Mouse (Mus musculus) adrenal gland, postnatal 36 days (tissue): ENCODE results near the gene Vmn1r239-ps. TPM values are rescaled to one million over a fixed set of nuclear protein-coding genes. Genes with fewer than 3 reads are reported as not detected.
"Not testable (repeated sequence)": the region's sequence is repeated elsewhere in the genome, so short reads cannot be mapped to it uniquely, and the experiment has no call there.

Experiments
- DNase-seq, 2 experiments: peaks; one replicate each; pipeline ENCODE4 v3.0.0; 2021; ENCODE audit warnings: mixed read lengths in 1 of 2
- long read RNA-seq, 2 experiments: library from polyadenylated mRNA; stranded (forward); transcript quantifications; one replicate each; pipeline ENCODE4 v2.0.0; 2021; ENCODE audit warnings: borderline sequencing depth in 2 of 2
- total RNA-seq, 2 experiments: library from RNA; stranded (reverse); gene quantifications; 2 replicates each; pipeline ENCODE4 v1.2.3; 2021

The Vmn1r239-ps gene
- total RNA-seq: not detected
- long read RNA-seq, experiment 1: 0 reads
- long read RNA-seq, experiment 2: 0 reads

DNA sequence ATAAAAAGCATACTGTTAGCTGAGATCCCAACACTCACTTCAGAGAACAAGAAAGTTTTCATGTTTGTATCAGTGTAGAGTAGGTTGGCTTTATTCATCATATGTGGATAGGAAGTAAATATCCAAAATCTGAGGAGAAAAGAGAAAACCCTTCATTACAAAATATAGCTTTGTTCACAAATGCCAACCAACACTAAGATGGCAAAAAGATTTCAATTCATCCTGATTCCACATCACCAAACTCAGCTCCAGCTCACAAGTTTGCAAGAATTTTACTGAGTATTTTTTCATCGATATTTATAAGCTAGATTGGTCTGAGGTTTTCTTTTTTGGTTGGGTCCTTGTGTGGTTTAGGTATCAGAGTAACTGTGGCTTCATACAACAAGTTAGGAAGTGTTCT is at the start of gene Vmn1r239-ps:
Gene Vmn1r239-ps (minus strand): TSS at position 101 of the 400 bp plus-strand sequence.
- DNase-seq: not testable (repeated sequence)

DNA sequence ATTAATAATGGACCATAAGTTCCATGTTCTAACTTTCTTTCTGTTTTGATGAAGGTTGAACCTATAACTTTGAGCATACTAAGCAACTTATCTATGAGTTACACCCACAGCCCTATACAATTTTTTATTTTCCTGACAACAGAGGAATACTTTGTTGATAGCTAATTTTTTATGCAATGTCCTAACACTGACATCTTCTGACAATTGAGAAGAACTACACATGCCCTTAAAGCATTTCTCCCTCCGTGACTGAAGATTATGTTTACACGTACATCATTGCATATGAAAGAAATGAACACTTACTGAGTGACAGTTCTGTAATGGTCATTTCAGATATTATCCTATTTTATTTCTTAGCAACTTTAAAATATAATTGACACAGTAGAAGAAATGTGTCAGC is 36.0 kb upstream of the Vmn1r239-ps start:
- no peak for DNase-seq

- DNase-seq: no peak
Observed at GRCm38 (mm10) chrX:147443386-147443785, 10.1 kb downstream of the Vmn1r239-ps start.

GRCm38 (mm10) chrX:147435400-147435799 is 18.1 kb downstream of the Vmn1r239-ps start:
- no peak for DNase-seq

- DNase-seq: peak in 1 of 2 experiments; percentile 1
Observed at GRCm38 (mm10) chrX:147429753-147430152, 23.8 kb downstream of the Vmn1r239-ps start.

DNA sequence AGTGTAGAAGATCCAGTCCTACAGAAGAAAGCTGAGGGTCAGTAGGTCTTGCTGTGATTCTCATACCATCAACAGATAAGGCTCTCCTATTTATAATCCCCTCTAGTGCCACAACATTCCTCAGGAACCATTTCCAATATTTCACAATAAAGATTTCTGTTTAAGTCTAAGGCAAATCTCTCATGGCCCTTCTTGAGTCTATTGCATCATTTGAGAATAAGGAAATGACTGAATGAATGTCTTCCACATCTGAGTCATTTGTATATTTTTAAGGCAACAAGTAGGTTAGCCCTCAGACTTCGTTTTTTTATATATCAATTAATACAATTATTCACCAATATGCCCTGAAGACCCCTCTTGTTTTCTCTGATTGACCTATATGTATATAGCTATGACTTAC is 24.4 kb downstream of the Vmn1r239-ps start, which contains the start of gene Il13ra2:
Gene Il13ra2 (minus strand): TSS at position 64 of the 400 bp plus-strand sequence.
- DNase-seq: no peak

Other genes with a start within 250 kb of the Vmn1r239-ps start
- not detected for gene Il13ra2, start 24.5 kb downstream of the Vmn1r239-ps start, total RNA-seq
- 10 to 100 TPM; 22.3 to 26.6 TPM for gene Lrch2, start 100.4 kb upstream of the Vmn1r239-ps start, total RNA-seq